Mouse (Mus musculus) intestine, embryonic 16.5 days (tissue): ENCODE data around the gene Dedd. TPM values are rescaled to one million over a fixed set of nuclear protein-coding genes. Genes with fewer than 3 reads are reported as not detected.

ENCODE experiments used
- ATAC-seq: fragments of 200-750 bp; cut with Nextera tagmentation; 2 replicates; pipeline ENCODE4 v1.8.0; 2017; ENCODE audit warnings: moderate TSS enrichment, moderate library complexity
- H3K27ac ChIP-seq: fragments of 300-500 bp; sonication (generic); 2 replicates; pipeline ENCODE4 v1.5.1; 2014; ENCODE audit warnings: mild to moderate bottlenecking, low read length
- H3K27me3 ChIP-seq: fragments of 300-500 bp; sonication (generic); replicated peaks from 2 replicates; pipeline ENCODE4 v1.6.1; 2014; ENCODE audit warnings: low read length, control low read depth, mixed read lengths; ENCODE audit not compliant: control insufficient read depth, insufficient read depth
- H3K36me3 ChIP-seq: fragments of 300-500 bp; sonication (generic); 2 replicates; pipeline ENCODE4 v1.6.1; 2014; ENCODE audit warnings: low read length, control low read depth; ENCODE audit not compliant: control insufficient read depth, insufficient read depth
- H3K4me1 ChIP-seq: fragments of 300-500 bp; sonication (generic); 2 replicates; pipeline ENCODE4 v1.6.1; 2014; ENCODE audit warnings: low read length, control low read depth, mixed read lengths; ENCODE audit not compliant: control insufficient read depth, insufficient read depth
- H3K4me2 ChIP-seq: fragments of 300-500 bp; sonication (generic); 2 replicates; pipeline ENCODE4 v1.6.1; 2014; ENCODE audit warnings: low read depth, low read length, control low read depth
- H3K4me3 ChIP-seq: fragments of 300-500 bp; sonication (generic); 2 replicates; pipeline ENCODE4 v1.5.1; 2014; ENCODE audit warnings: mild to moderate bottlenecking, low read length
- H3K9ac ChIP-seq: fragments of 300-500 bp; sonication (generic); 2 replicates; pipeline ENCODE4 v1.6.1; 2014; ENCODE audit warnings: low read depth, low read length
- H3K9me3 ChIP-seq: fragments of 300-500 bp; sonication (generic); 2 replicates; pipeline ENCODE4 v1.6.1; 2016; ENCODE audit warnings: low read length, control low read depth; ENCODE audit not compliant: control insufficient read depth
- WGBS: fragments of 180-500 bp; shearing (Covaris S2); extraction: QIAGEN DNeasy Blood & Tissue Kit; methylation state at CpG from one replicate; pipeline ENCODE4 v1.1.7; 2014; 5-methylcytosine and 5-hydroxymethylcytosine counted together
- polyA plus RNA-seq: library from polyadenylated mRNA; unstranded; fragments of >200 nt; fragmentation: Nextera tagmentation; extraction: Ambion mirVana; gene quantifications from 2 replicates; pipeline ENCODE4 v1.2.1, GENCODE M21; 2015

The Dedd gene
- polyA plus RNA-seq, 1 experiment from 2014 or later: 46.8 TPM

- WGBS: 32% methylated on average over 6 of the region's 6 CpGs
- ATAC-seq: no peak
- H3K27me3 ChIP-seq: no peaks in the 10 kb centered on the region
Observed at GRCm38 (mm10) chr1:171387099-171387498, 58.2 kb downstream of the Dedd start.

GRCm38 (mm10) chr1:171388376-171389102, 59.6 kb downstream of the Dedd start, which contains the start of gene Arhgap30:
Arhgap30 (plus strand) TSS chr1:171388954.
- Histone ChIP-seq H3K27me3 (no peaks in the 10 kb centered on the region), H3K36me3 (no peaks in the 10 kb centered on the region), H3K9me3 (no peaks in the 10 kb centered on the region), H3K9ac (no peak within 1 kb of the TSS), H3K4me2 (no peak within 1 kb of the TSS), H3K4me1 (no peaks in the 10 kb centered on the region), H3K27ac (no peak within 1 kb of the TSS), H3K4me3 (no peak within 1 kb of the TSS)
- 75% methylated on average over 15 of the region's 15 CpGs for WGBS
- peak; percentile 25; the same call in 1 of the 2 replicates for ATAC-seq

More at GRCm38 (mm10) chr1:171387099-171387498, 58.2 kb downstream of the Dedd start:
- no peak overlapping the region for H3K9ac ChIP-seq
- H3K4me3 ChIP-seq: no peak overlapping the region
- no peak overlapping the region for H3K27ac ChIP-seq
- H3K4me2 ChIP-seq: no peak overlapping the region
- H3K4me1 ChIP-seq: no peaks in the 10 kb centered on the region
- H3K36me3 ChIP-seq: no peaks in the 10 kb centered on the region
- no peaks in the 10 kb centered on the region for H3K9me3 ChIP-seq

DNA sequence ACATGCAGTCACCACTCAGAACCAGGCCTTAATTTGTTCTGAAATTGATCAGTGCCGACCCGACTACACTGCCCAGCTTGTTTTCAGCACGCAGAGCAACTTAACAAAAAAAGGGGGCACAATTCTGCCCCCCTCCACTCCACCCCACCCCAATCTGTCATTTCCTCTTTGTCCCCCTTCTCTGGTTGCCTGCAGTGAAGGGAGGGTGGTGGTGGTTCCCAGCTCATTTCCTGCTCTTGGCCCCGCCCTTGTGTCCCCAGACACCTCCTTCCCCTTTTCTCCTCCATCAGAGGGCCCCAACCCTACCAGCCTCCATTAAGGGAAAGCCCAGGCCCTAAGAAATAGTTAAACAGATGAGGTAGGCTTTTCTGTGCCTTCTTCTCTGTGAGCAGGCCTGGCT, 61.2 kb downstream of the Dedd start:
- H3K4me3 ChIP-seq: no peak overlapping the region
- no peaks in the 10 kb centered on the region for H3K4me1 ChIP-seq
- no peaks in the 10 kb centered on the region for H3K9me3 ChIP-seq
- H3K9ac ChIP-seq: no peak overlapping the region
- H3K27ac ChIP-seq: no peak overlapping the region
- peak; percentile 69 for ATAC-seq
- H3K4me2 ChIP-seq: no peak overlapping the region
- H3K27me3 ChIP-seq: no peaks in the 10 kb centered on the region
- WGBS: 61% methylated on average over 4 of the region's 4 CpGs
- no peaks in the 10 kb centered on the region for H3K36me3 ChIP-seq

Other genes with a start within 250 kb of the Dedd start
- gene Cfap126, start 215.2 kb upstream of the Dedd start, polyA plus RNA-seq: 1.6 and 2.1 TPM in 2 replicates
- 457 and 490 TPM in 2 replicates for gene Sdhc, start 178.5 kb upstream of the Dedd start, polyA plus RNA-seq
- gene Mpz, start 178.4 kb upstream of the Dedd start, polyA plus RNA-seq: 1.7 TPM in 2 replicates
- gene Pcp4l1, start 132.9 kb upstream of the Dedd start, polyA plus RNA-seq: 16.4 and 19.4 TPM in 2 replicates
- gene Nr1i3, start 115.2 kb upstream of the Dedd start, polyA plus RNA-seq: 18.7 and 21.7 TPM in 2 replicates
- 32.0 and 34.7 TPM in 2 replicates for gene Tomm40l, start 106.6 kb upstream of the Dedd start, polyA plus RNA-seq
- 55.3 and 151 TPM in 2 replicates for gene Apoa2, start 104.1 kb upstream of the Dedd start, polyA plus RNA-seq
- 50.3 and 52.1 TPM in 2 replicates for gene Fcer1g, start 94.8 kb upstream of the Dedd start, polyA plus RNA-seq
- gene Adamts4, start 78.7 kb upstream of the Dedd start, polyA plus RNA-seq: 6.3 and 7.0 TPM in 2 replicates
- 339 and 373 TPM in 2 replicates for gene Ndufs2, start 77.8 kb upstream of the Dedd start, polyA plus RNA-seq
- gene B4galt3, start 58.8 kb upstream of the Dedd start, polyA plus RNA-seq: 50.0 and 56.5 TPM in 2 replicates
- 40.2 and 40.9 TPM in 2 replicates for gene Ppox, start 48.0 kb upstream of the Dedd start, polyA plus RNA-seq
- gene Usp21, start 41.2 kb upstream of the Dedd start, polyA plus RNA-seq: 50.8 and 53.2 TPM in 2 replicates
- 98.8 and 103 TPM in 2 replicates for gene Ufc1, start 34.1 kb upstream of the Dedd start, polyA plus RNA-seq
- gene Nit1, start 16.5 kb downstream of the Dedd start, polyA plus RNA-seq: 57.6 and 60.9 TPM in 2 replicates
- gene Pfdn2, start 16.5 kb downstream of the Dedd start, polyA plus RNA-seq: 83.5 and 99.0 TPM in 2 replicates
- 0.60 and 1.1 TPM in 2 replicates for gene Klhdc9, start 31.7 kb downstream of the Dedd start, polyA plus RNA-seq
- gene Nectin4, start 41.0 kb downstream of the Dedd start, polyA plus RNA-seq: 2.8 and 3.8 TPM in 2 replicates
- gene Arhgap30, start 59.8 kb downstream of the Dedd start, polyA plus RNA-seq: 2.0 and 2.5 TPM in 2 replicates
- 54.6 and 58.1 TPM in 2 replicates for gene Usf1, start 82.2 kb downstream of the Dedd start, polyA plus RNA-seq
- 5.3 and 5.6 TPM in 2 replicates for gene Tstd1, start 89.7 kb downstream of the Dedd start, polyA plus RNA-seq
- gene F11r, start 108.4 kb downstream of the Dedd start, polyA plus RNA-seq: 101 and 108 TPM in 2 replicates
- gene Alyref2, start 174.3 kb downstream of the Dedd start, polyA plus RNA-seq: 11.1 and 11.2 TPM in 2 replicates
- gene Itln1, start 206.1 kb downstream of the Dedd start, polyA plus RNA-seq: 0.20 and 0.23 TPM in 2 replicates
- 0.62 and 0.91 TPM in 2 replicates for gene Cd244a, start 230.0 kb downstream of the Dedd start, polyA plus RNA-seq